Mouse (Mus musculus) adrenal gland, adult 2 months (tissue): ENCODE results near the gene Dmwd. TPM values are rescaled to one million over a fixed set of nuclear protein-coding genes. Genes with fewer than 3 reads are reported as not detected.
A peak's percentile ranks its signal among the peaks of the same experiment; 100 is the strongest.
"Not testable (repeated sequence)": the region's sequence is repeated elsewhere in the genome, so short reads cannot be mapped to it uniquely, and the experiment has no call there.

Experiments used
- DNase-seq: peaks from one replicate; pipeline ENCODE4 v3.0.0; 2021
- polyA plus RNA-seq: library from polyadenylated mRNA; depleted of rRNA; stranded (reverse); fragments of >200 nt; gene quantifications from 2 replicates; pipeline ENCODE4 v1.2.3, GENCODE M21; 2012
- total RNA-seq, 2 experiments: library from RNA; stranded (reverse); gene quantifications; 2 replicates each; pipeline ENCODE4 v1.2.3; 2021

The Dmwd gene
- total and polyA plus RNA-seq, 3 experiments: 44.2 to 144 (median 58.5) TPM

GRCm38 (mm10) chr7:19071024-19071423 is 5.0 kb upstream of the Dmwd start:
- DNase-seq: not testable (repeated sequence)

GRCm38 (mm10) chr7:19073504-19073903 is 2.5 kb upstream of the Dmwd start:
- peak; percentile 39 for DNase-seq

GRCm38 (mm10) chr7:19074494-19074893 is 1.5 kb upstream of the Dmwd start:
- DNase-seq: no peak

- DNase-seq: no peak
Observed at GRCm38 (mm10) chr7:19075231-19075630, 796 bp upstream of the Dmwd start.

GRCm38 (mm10) chr7:19076586-19076991 is 562 bp downstream of the Dmwd start:
- peak; percentile 59 for DNase-seq

- DNase-seq: no peak
Observed at GRCm38 (mm10) chr7:19077761-19078160, 1.7 kb downstream of the Dmwd start.

- DNase-seq: peak; percentile 34
Observed at GRCm38 (mm10) chr7:19078732-19079131, 2.7 kb downstream of the Dmwd start.

- no peak for DNase-seq
Observed at GRCm38 (mm10) chr7:19080451-19080950, 4.5 kb downstream of the Dmwd start.

GRCm38 (mm10) chr7:19082171-19082570 is 6.1 kb downstream of the Dmwd start:
- peak; percentile 49 for DNase-seq

GRCm38 (mm10) chr7:19083096-19083495 is 7.1 kb downstream of the Dmwd start:
- peak; percentile 72 for DNase-seq

- DNase-seq: peak; percentile 81
Observed at GRCm38 (mm10) chr7:19083701-19084100, 7.7 kb downstream of the Dmwd start, which contains the start of gene Dmpk. Gene Dmpk (plus strand): TSS chr7:19083849.

GRCm38 (mm10) chr7:19084277-19084771 is 8.3 kb downstream of the Dmwd start:
- peak; percentile 79 for DNase-seq

GRCm38 (mm10) chr7:19084921-19085473 is 9.0 kb downstream of the Dmwd start:
- DNase-seq: peak; percentile 30

GRCm38 (mm10) chr7:19085495-19085894 is 9.5 kb downstream of the Dmwd start:
- peak; percentile 51 for DNase-seq

- DNase-seq: peak; percentile 87
Observed at GRCm38 (mm10) chr7:19086042-19086441, 10.0 kb downstream of the Dmwd start.

GRCm38 (mm10) chr7:19086760-19087159 is 10.7 kb downstream of the Dmwd start:
- no peak for DNase-seq

- DNase-seq: peak; percentile 58
Observed at GRCm38 (mm10) chr7:19088813-19089212, 12.8 kb downstream of the Dmwd start.

- peak; percentile 38 for DNase-seq
Observed at GRCm38 (mm10) chr7:19091913-19092312, 15.9 kb downstream of the Dmwd start.

GRCm38 (mm10) chr7:19092381-19093173 is 16.6 kb downstream of the Dmwd start:
- DNase-seq: peak; percentile 81

- peak; percentile 94 for DNase-seq
Observed at GRCm38 (mm10) chr7:19093174-19093521, 17.1 kb downstream of the Dmwd start.

GRCm38 (mm10) chr7:19093537-19094385 is 17.7 kb downstream of the Dmwd start:
- peak; percentile 99 for DNase-seq

- peak; percentile 78 for DNase-seq
Observed at GRCm38 (mm10) chr7:19094471-19094825, 18.4 kb downstream of the Dmwd start, which contains the start of gene Six5. Gene Six5 (plus strand): TSS chr7:19094594.
